Comparison of ENCODE assay signal across 19 mouse cellular contexts in the genomic region with DNA sequence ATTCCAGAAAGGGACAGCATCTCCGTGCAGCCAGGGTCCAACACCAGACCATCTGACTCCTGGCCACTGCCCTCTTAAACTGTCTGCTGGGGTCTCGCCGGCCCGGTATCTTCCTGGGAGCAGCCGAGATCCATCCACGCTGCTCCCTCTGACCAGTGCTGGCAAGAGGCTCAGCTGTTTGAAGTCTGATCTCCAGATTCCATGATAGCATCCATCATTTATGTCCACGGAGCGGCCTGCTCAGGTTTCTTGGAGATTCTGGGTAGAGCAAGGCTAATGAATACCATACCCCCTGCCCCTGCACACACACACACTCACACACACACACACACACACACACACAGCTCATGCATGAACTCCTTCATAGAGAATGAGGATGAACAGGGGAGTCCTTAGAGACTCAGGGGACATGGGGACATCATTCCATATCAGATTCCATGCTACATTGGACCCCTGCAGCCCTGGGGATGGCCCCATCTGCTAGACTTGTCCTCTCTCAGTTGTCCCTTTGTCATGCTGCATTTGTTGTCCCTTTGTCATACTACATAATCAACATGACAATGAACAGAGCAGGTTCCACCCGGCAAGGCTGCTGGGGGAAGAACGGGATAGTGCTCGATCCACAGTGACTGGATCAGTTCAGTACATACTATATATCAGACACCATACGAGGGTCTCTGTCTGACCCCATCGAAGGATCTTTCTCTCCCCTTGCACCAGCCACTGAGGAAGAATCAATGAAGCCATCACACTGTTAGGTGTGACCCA. TPM values are rescaled to one million over a fixed set of nuclear protein-coding genes. Genes with fewer than 3 reads are reported as not detected.
DNase-seq lines count a peak whose midpoint lies in the region; ATAC-seq and TF ChIP-seq lines count a peak whose summit lies in the region.
"Had no signal": no experiment of that assay in that cellular context is flagged by ENCODE, and none has a peak within 500 bp of the region (broad histone marks: within the 10 kb centered on the region; RNA-seq: fewer than 3 reads in every experiment).

No protein-coding gene starts in this region.

- DNase-seq in embryo, embryonic 11 days = peak; percentile 56
- peak; percentile 18 for DNase-seq in forelimb bud, embryonic 11.5 days (ENCODE audit: low read depth, low spot score)
- DNase-seq in adrenal gland, postnatal 4 days (ENCODE audit: low spot score in 2 of 2) = no peak
- no peak for DNase-seq in cerebellum, adult 8-10 months
- DNase-seq in heart, postnatal 4 days = no peak
- DNase-seq: adrenal gland, postnatal 25 days; cerebellum, adult 9-10 months; gastrocnemius, postnatal 36 days; kidney, postnatal 10 days; lung, postnatal 14 days; spleen, adult 18-20 months; thymus, adult 18-20 months had no signal

- ATAC-seq in hindbrain, embryonic 12.5 days (ENCODE audit: low FRiP score) = peak; percentile 15; the same call in 1 of the 2 replicates
- no peak for ATAC-seq in hindbrain, embryonic 16.5 days
- ATAC-seq: intestine, embryonic 15.5 days had no signal

- no peak overlapping the region for H3K4me3 ChIP-seq in hindbrain, embryonic 12.5 days
- H3K4me3 ChIP-seq in hindbrain, embryonic 16.5 days (ENCODE audit: low read length) = no peak overlapping the region
- no peak overlapping the region for H3K4me3 ChIP-seq in ES-Bruce4 (ENCODE audit: low read depth, low read length)
- H3K4me3 ChIP-seq: heart, embryonic 12.5 days; intestine, embryonic 15.5 days; liver, embryonic 15.5 days had no signal

- peak; percentile 77; the same call in 1 of the 2 replicates for TF ChIP-seq EP300 in ES-Bruce4 (IDR thresholded peaks at IDR 0.05; ENCODE audit: insufficient read depth, low read depth, low read length)

- peak overlapping the region; percentile 44 for H3K27ac ChIP-seq in hindbrain, embryonic 12.5 days
- H3K27ac ChIP-seq in hindbrain, embryonic 16.5 days (ENCODE audit: low read depth, low read length) = no peak overlapping the region
- no peak overlapping the region for H3K27ac ChIP-seq in ES-Bruce4 (ENCODE audit: insufficient read depth, low read length)
- H3K27ac ChIP-seq: intestine, embryonic 15.5 days; liver, embryonic 15.5 days had no signal

- H3K4me1 ChIP-seq in hindbrain, embryonic 12.5 days = peaks cover 23% of the 10 kb centered on the region
- H3K4me1 ChIP-seq in hindbrain, embryonic 16.5 days (ENCODE audit: control insufficient read depth, insufficient read depth, low read depth, low read length) = peaks cover 18% of the 10 kb centered on the region
- peaks cover 10% of the 10 kb centered on the region for H3K4me1 ChIP-seq in ES-Bruce4 (ENCODE audit: control insufficient read depth, insufficient read depth, low read length)
- H3K4me1 ChIP-seq: heart, embryonic 12.5 days; intestine, embryonic 15.5 days; liver, embryonic 15.5 days had no signal

- H3K4me2 ChIP-seq in hindbrain, embryonic 12.5 days (replicated peaks) = no peak overlapping the region
- no peak overlapping the region for H3K4me2 ChIP-seq in hindbrain, embryonic 16.5 days (ENCODE audit: low read length)
- H3K4me2 ChIP-seq: heart, embryonic 12.5 days; intestine, embryonic 15.5 days; liver, embryonic 15.5 days had no signal

- TF ChIP-seq POLR2A in ES-Bruce4 (IDR thresholded peaks at IDR 0.05; ENCODE audit: insufficient read depth, low read length) = no peak

- no peaks in the 10 kb centered on the region for H3K9me3 ChIP-seq in hindbrain, embryonic 12.5 days (replicated peaks)
- no peaks in the 10 kb centered on the region for H3K9me3 ChIP-seq in hindbrain, embryonic 16.5 days (ENCODE audit: control insufficient read depth, low read length)
- H3K9me3 ChIP-seq in ES-Bruce4 (replicated peaks; ENCODE audit: control insufficient read depth, insufficient read depth, low read length, poor library complexity, severe bottlenecking) = no peaks in the 10 kb centered on the region
- H3K9me3 ChIP-seq: heart, embryonic 12.5 days; intestine, embryonic 15.5 days; liver, embryonic 15.5 days had no signal

- no peaks in the 10 kb centered on the region for H3K36me3 ChIP-seq in hindbrain, embryonic 12.5 days
- no peaks in the 10 kb centered on the region for H3K36me3 ChIP-seq in hindbrain, embryonic 16.5 days (ENCODE audit: control insufficient read depth, insufficient read depth, low read length)
- no peaks in the 10 kb centered on the region for H3K36me3 ChIP-seq in ES-Bruce4 (ENCODE audit: control insufficient read depth, insufficient read depth, low read length, poor library complexity, severe bottlenecking)
- H3K36me3 ChIP-seq: heart, embryonic 12.5 days; intestine, embryonic 15.5 days; liver, embryonic 15.5 days had no signal

- 0 out of 2 replicates have a peak, but pooled peaks cover 3% of the 10 kb centered on the region for H3K27me3 ChIP-seq in hindbrain, embryonic 12.5 days
- H3K27me3 ChIP-seq in hindbrain, embryonic 16.5 days (replicated peaks; ENCODE audit: control insufficient read depth, insufficient read depth, low read length) = no peaks in the 10 kb centered on the region
- no peaks in the 10 kb centered on the region for H3K27me3 ChIP-seq in ES-Bruce4 (ENCODE audit: control insufficient read depth, insufficient read depth, low read length, poor library complexity, severe bottlenecking)
- H3K27me3 ChIP-seq: intestine, embryonic 15.5 days; liver, embryonic 15.5 days had no signal

- 45% methylated on average over 13 of the region's 13 CpGs for WGBS in hindbrain, embryonic 12.5 days
- 39% methylated on average over 13 of the region's 13 CpGs for WGBS in hindbrain, embryonic 16.5 days

- no peak for TF ChIP-seq CTCF in ES-Bruce4 (IDR thresholded peaks at IDR 0.05; ENCODE audit: low read depth, low read length)

- no peak overlapping the region for H3K9ac ChIP-seq in hindbrain, embryonic 12.5 days
- H3K9ac ChIP-seq in hindbrain, embryonic 16.5 days (ENCODE audit: low read depth, low read length) = no peak overlapping the region
- no peak overlapping the region for H3K9ac ChIP-seq in ES-Bruce4 (ENCODE audit: low read depth, poor library complexity, severe bottlenecking)
- H3K9ac ChIP-seq: heart, embryonic 12.5 days; intestine, embryonic 15.5 days; liver, embryonic 15.5 days had no signal

RNA-seq across cellular contexts. Expression of a gene that starts 8.9 kb away (rescaled TPM):
- polyA plus RNA-seq in hindbrain, embryonic 12.5 days (2016; fragmentation: Nextera tagmentation; extraction: Ambion mirVana) = 1.4 and 1.6 TPM in 2 replicates
- polyA plus RNA-seq in hindbrain, embryonic 16.5 days (2015; fragmentation: Nextera tagmentation; extraction: Ambion mirVana) = 3.2 TPM in 2 replicates
- polyA plus RNA-seq in ES-Bruce4 (2011; ENCODE audit: insufficient read depth, insufficient read length, low read depth, missing spikeins) = 1.1 and 1.4 TPM in 2 replicates
- 10 to 100 TPM; 15.8 to 17.0 TPM for total RNA-seq in adrenal gland, postnatal 4 days (2021)
- 10 to 100 TPM; 22.5 to 26.9 TPM for total RNA-seq in heart, postnatal 4 days (2021)

RNA-seq across cellular contexts. Expression of a gene that starts 41.6 kb away (rescaled TPM):
- 9.1 and 13.0 TPM in 2 replicates for polyA plus RNA-seq in hindbrain, embryonic 12.5 days (2016; fragmentation: Nextera tagmentation; extraction: Ambion mirVana)
- polyA plus RNA-seq in hindbrain, embryonic 16.5 days (2015; fragmentation: Nextera tagmentation; extraction: Ambion mirVana) = 4.2 and 5.5 TPM in 2 replicates
- 6.8 and 11.0 TPM in 2 replicates for polyA plus RNA-seq in ES-Bruce4 (2011; ENCODE audit: insufficient read depth, insufficient read length, low read depth, missing spikeins)
- total RNA-seq in adrenal gland, postnatal 4 days (2021) = 10 to 100 TPM; 21.5 to 22.3 TPM
- total RNA-seq in heart, postnatal 4 days (2021) = 10 to 100 TPM; 36.7 to 40.9 TPM
- total RNA-seq: megakaryocyte-erythroid progenitor cell, adult 5-6 weeks had no signal

Comparison
In these comparisons a context has a peak if more than half of its experiments do, and no peak if none do; other contexts are left out.
1. DNase-seq: peak in embryo, embryonic 11 days (single experiment) and forelimb bud, embryonic 11.5 days (single experiment); none in adrenal gland, postnatal 4 days (0 of 2), cerebellum, adult 8-10 months (single experiment) and heart, postnatal 4 days (single experiment).